Mouse (Mus musculus): ENCODE data around the gene Trim72.

DNA sequence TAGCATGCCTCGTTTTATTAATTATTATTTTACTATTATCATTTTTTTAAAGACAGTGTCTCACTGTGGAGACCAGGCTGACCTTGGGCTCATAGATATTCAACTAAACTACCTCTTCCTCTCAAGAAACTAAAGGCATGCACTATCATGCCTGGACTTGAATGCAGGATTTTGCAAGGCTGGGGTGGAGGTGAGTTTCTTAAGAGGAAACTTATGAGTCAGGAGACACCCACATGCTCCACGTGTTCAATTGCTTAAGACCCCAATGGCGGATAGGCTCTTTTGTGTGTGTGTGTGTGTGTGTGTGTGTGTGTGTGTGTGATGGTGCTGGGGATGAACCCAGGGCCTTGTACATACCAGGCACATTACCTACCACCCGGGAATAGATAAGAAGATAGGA, 21.6 kb downstream of the Trim72 start:
- no peak for TF ChIP-seq SIN3A (IDR thresholded peaks at IDR 0.05; ENCODE audit: low read length)
- no peak for TF ChIP-seq RCOR1 (IDR thresholded peaks at IDR 0.05; ENCODE audit: low read depth, low read length)
- no peak for TF ChIP-seq SMC3 (IDR thresholded peaks at IDR 0.05; ENCODE audit: low read depth, low read length)
- no peak for TF ChIP-seq GATA1 (IDR thresholded peaks at IDR 0.05; ENCODE audit: low read depth, low read length)
- TF ChIP-seq BHLHE40 (IDR thresholded peaks at IDR 0.05; ENCODE audit: borderline replicate concordance, low read depth, low read length): no peak
- no peak for TF ChIP-seq POLR2A (IDR thresholded peaks at IDR 0.05; ENCODE audit: control insufficient read depth in 1 of 2, insufficient read depth in 1 of 2, low read depth in 1 of 2, low read length in 2 of 2, poor library complexity in 1 of 2)
- no peak for TF ChIP-seq MYB (IDR thresholded peaks at IDR 0.05; ENCODE audit: low read depth, low read length)
- TF ChIP-seq MAX (IDR thresholded peaks at IDR 0.05; ENCODE audit: low read length): no peak

All from MEL (cell line).